Mouse (Mus musculus): ENCODE results near the gene Gab2. TPM values are rescaled to one million over a fixed set of nuclear protein-coding genes. Genes with fewer than 3 reads are reported as not detected.

Gab2 gene
- total and polyA plus RNA-seq, 3 experiments = 0.12 to 0.50 (median 0.30) TPM

DNA sequence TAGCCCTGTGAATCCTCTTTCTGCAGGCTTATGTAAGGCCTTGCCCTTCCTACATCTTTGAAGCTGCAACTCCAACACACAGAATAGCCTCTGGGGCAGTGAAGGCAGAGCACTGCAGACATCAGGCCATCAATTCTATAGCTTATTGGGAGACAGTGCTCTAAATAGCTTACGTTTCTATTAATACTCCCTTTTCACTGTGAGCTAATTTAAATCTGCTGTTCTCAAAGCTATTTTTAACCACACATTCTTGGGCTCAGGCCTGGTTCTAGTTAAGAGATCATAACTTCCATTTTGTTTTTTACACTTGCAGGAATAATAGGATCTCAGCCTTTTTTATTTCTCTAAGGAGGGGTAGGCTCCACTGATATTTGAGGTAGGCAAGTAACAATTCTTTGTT lies 107.7 kb downstream of the Gab2 start:
- Histone ChIP-seq H3K4me3 (replicated peaks in 1 of 3; ENCODE audit: low read depth in 2 of 3, low read length in 2 of 3, poor library complexity in 1 of 3) (no peak overlapping the region), H3K9me3 (replicated peaks; ENCODE audit: low read length) (no peaks in the 10 kb centered on the region), H3K9ac (ENCODE audit: insufficient read depth, low read depth) (no peak overlapping the region), H3K27ac (ENCODE audit: insufficient read depth, low read depth) (no peak overlapping the region), H3K79me2 (replicated peaks; ENCODE audit: control insufficient read depth, extremely low read depth, insufficient read depth, poor library complexity, severe bottlenecking) (no peaks in the 10 kb centered on the region), H3K4me2 (ENCODE audit: insufficient read depth, low read depth, poor library complexity, severe bottlenecking) (no peak overlapping the region), H3K27me3 (replicated peaks) (no peaks in the 10 kb centered on the region), H3K4me1 (ENCODE audit: control insufficient read depth in 1 of 2, insufficient read depth in 2 of 2) (no peaks in the 10 kb centered on the region), H3K36me3 (replicated peaks in 1 of 2; ENCODE audit: control insufficient read depth in 1 of 2, insufficient read depth in 1 of 2, low read length in 1 of 2) (no peaks in the 10 kb centered on the region)
- TF ChIP-seq ZNF384 (IDR thresholded peaks at IDR 0.05; ENCODE audit: low read depth, low read length) (no peak), MAFK (IDR thresholded peaks at IDR 0.05; ENCODE audit: insufficient replicate concordance, low read length) (no peak), JUND (conservative IDR thresholded peaks at IDR 0.05; ENCODE audit: low read depth, low read length) (no peak), ELF1 (IDR thresholded peaks at IDR 0.05; ENCODE audit: low read depth, low read length) (no peak), IRF4 (IDR thresholded peaks at IDR 0.05; ENCODE audit: low read depth, low read length) (no peak), BHLHE40 (IDR thresholded peaks at IDR 0.05; ENCODE audit: low read depth, low read length) (no peak), MAZ (IDR thresholded peaks at IDR 0.05; ENCODE audit: low read depth, low read length) (no peak), HCFC1 (IDR thresholded peaks at IDR 0.05; ENCODE audit: low read depth, low read length) (no peak), ETS1 (conservative IDR thresholded peaks at IDR 0.05; ENCODE audit: low read depth, low read length) (no peak), CHD2 (IDR thresholded peaks at IDR 0.05; ENCODE audit: low read length) (no peak), RAD21 (IDR thresholded peaks at IDR 0.05; ENCODE audit: low read depth, low read length) (no peak), SIN3A (IDR thresholded peaks at IDR 0.05; ENCODE audit: low read length) (no peak), MXI1 (IDR thresholded peaks at IDR 0.05; ENCODE audit: low read depth, low read length) (no peak), USF1 (IDR thresholded peaks at IDR 0.05; ENCODE audit: low read depth, low read length) (no peak), CHD1 (IDR thresholded peaks at IDR 0.05; ENCODE audit: low read depth, low read length) (no peak), CTCF (conservative IDR thresholded peaks at IDR 0.05 in 1 of 2, IDR thresholded peaks at IDR 0.05 in 1 of 2; ENCODE audit: low read depth in 2 of 2, low read length in 2 of 2) (no peak), ZC3H11A (IDR thresholded peaks at IDR 0.05; ENCODE audit: low read depth, low read length) (no peak)
- in situ Hi-C loops (cut with MboI; ENCODE audit: low pct_ligation_motif_present, low pct_unique_long_range_greater_than_20kb, low sequenced_read_pairs) (no loop called here), dilution Hi-C loops (cut with MboI; ENCODE audit: extremely low pct_ligation_motif_present, extremely low pct_unique_long_range_greater_than_20kb, low sequenced_read_pairs) (no loop called here)
- no peak for DNase-seq (ENCODE audit: extremely low read depth)

DNA sequence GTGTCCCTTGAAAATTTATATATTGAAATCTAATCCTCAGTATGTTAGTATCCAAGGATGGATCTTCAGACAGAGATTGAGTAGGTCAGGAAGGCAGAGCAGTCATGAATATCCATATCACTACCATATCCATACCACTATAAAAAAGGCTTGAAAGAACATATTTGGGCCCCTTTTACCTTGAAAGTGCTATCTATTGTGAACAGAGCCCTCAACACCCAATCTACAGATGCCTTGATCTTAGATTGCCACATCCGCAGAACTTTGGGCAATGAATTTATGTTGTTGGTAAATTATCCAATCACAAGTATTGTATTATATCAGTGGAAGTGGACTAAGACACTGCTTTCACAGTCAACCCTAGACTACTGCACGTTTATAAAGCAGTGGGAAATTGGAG lies 122.5 kb downstream of the Gab2 start:
- Histone ChIP-seq H3K36me3 (replicated peaks in 1 of 2; ENCODE audit: control insufficient read depth in 1 of 2, insufficient read depth in 1 of 2, low read length in 1 of 2) (no peaks in the 10 kb centered on the region), H3K27ac (ENCODE audit: insufficient read depth, low read depth) (no peak overlapping the region), H3K4me3 (replicated peaks in 1 of 3; ENCODE audit: low read depth in 2 of 3, low read length in 2 of 3, poor library complexity in 1 of 3) (no peak overlapping the region), H3K9me3 (replicated peaks; ENCODE audit: low read length) (no peaks in the 10 kb centered on the region), H3K79me2 (replicated peaks; ENCODE audit: control insufficient read depth, extremely low read depth, insufficient read depth, poor library complexity, severe bottlenecking) (no peaks in the 10 kb centered on the region), H3K9ac (ENCODE audit: insufficient read depth, low read depth) (no peak overlapping the region), H3K27me3 (replicated peaks) (no peaks in the 10 kb centered on the region), H3K4me1 (ENCODE audit: control insufficient read depth in 1 of 2, insufficient read depth in 2 of 2) (no peaks in the 10 kb centered on the region), H3K4me2 (ENCODE audit: insufficient read depth, low read depth, poor library complexity, severe bottlenecking) (no peak overlapping the region)
- TF ChIP-seq UBTF (IDR thresholded peaks at IDR 0.05; ENCODE audit: low read depth, low read length) = no peak
- TF ChIP-seq IRF4 (IDR thresholded peaks at IDR 0.05; ENCODE audit: low read depth, low read length) = no peak
- TF ChIP-seq MAX (IDR thresholded peaks at IDR 0.05; ENCODE audit: low read length) = no peak
- TF ChIP-seq ZMIZ1 (IDR thresholded peaks at IDR 0.05; ENCODE audit: low read depth, low read length) = no peak
- no peak for TF ChIP-seq ZNF384 (IDR thresholded peaks at IDR 0.05; ENCODE audit: low read depth, low read length)
- no peak for TF ChIP-seq MAZ (IDR thresholded peaks at IDR 0.05; ENCODE audit: low read depth, low read length)
- no peak for TF ChIP-seq CTCF (conservative IDR thresholded peaks at IDR 0.05 in 1 of 2, IDR thresholded peaks at IDR 0.05 in 1 of 2; ENCODE audit: low read depth in 2 of 2, low read length in 2 of 2)
- no peak for TF ChIP-seq USF2 (conservative IDR thresholded peaks at IDR 0.05; ENCODE audit: low read depth, low read length)
- dilution Hi-C loops (cut with MboI; ENCODE audit: extremely low pct_ligation_motif_present, extremely low pct_unique_long_range_greater_than_20kb, low sequenced_read_pairs) = no loop called here
- in situ Hi-C loops (cut with MboI; ENCODE audit: low pct_ligation_motif_present, low pct_unique_long_range_greater_than_20kb, low sequenced_read_pairs) = no loop called here
- no peak for DNase-seq (ENCODE audit: extremely low read depth)
